8 mouse cellular contexts compared by ENCODE assay signal in the genomic region with DNA sequence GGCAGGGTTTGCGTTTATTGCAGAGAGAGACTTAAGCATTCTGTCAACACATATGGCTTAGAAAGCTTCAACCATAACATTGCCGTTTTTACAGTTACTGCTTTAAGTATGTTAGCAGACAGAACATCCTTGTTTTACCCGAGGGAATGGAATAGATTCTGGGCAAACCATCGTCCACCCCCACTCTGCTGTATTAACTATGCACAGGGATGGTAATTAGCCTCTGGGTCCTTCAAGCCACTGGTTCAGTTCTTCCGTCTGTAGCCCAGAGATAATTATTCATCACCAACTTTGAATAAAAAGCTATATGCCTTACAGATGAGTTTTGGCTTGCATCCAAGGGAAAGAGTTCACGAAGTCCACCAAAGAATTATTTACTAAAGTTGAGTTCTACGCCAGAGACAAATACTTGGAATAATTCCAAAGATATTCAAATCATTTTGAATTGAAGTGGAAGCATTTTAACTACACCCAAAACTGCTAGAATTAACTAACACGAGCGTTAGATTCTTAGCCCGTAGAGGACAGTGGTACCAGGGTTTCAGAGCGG. TPM values are rescaled to one million over a fixed set of nuclear protein-coding genes. Genes with fewer than 3 reads are reported as not detected.
A peak's percentile ranks its signal among the peaks of the same experiment; 100 is the strongest.
DNase-seq lines count a peak whose midpoint lies in the region; ATAC-seq and TF ChIP-seq lines count a peak whose summit lies in the region.

No protein-coding gene starts in this region.

- WGBS in heart, embryonic 11.5 days (ENCODE audit: insufficient replicate concordance): 22% methylated on average over 11 of the region's 11 CpGs
- WGBS in hindbrain, embryonic 10.5 days: 21% methylated on average over 11 of the region's 11 CpGs

- peak overlapping the region; percentile 91 for H3K4me2 ChIP-seq in heart, embryonic 11.5 days

- peak overlapping the region; percentile 85 for H3K4me3 ChIP-seq in heart, embryonic 11.5 days (ENCODE audit: low read depth, low read length)
- peak overlapping the region; percentile 59 to 77 for H3K4me3 ChIP-seq in MEL (ENCODE audit: control insufficient read depth in 1 of 2, insufficient read depth in 1 of 2, low read depth in 2 of 2, low read length in 2 of 2)
- peak overlapping the region; percentile 73 for H3K4me3 ChIP-seq in hindbrain, embryonic 10.5 days

- H3K9me3 ChIP-seq in heart, embryonic 11.5 days (replicated peaks; ENCODE audit: control insufficient read depth, low read length): no peaks in the 10 kb centered on the region
- H3K9me3 ChIP-seq in MEL (replicated peaks; ENCODE audit: insufficient read depth, low read length): no peaks in the 10 kb centered on the region
- H3K9me3 ChIP-seq in hindbrain, embryonic 10.5 days: no peaks in the 10 kb centered on the region

- TF ChIP-seq CTCF in MEL (IDR thresholded peaks at IDR 0.05 in 2 of 3, conservative IDR thresholded peaks at IDR 0.05 in 1 of 3; ENCODE audit: control insufficient read depth in 1 of 3, insufficient read depth in 1 of 3, low read depth in 2 of 3, low read length in 3 of 3, poor library complexity in 1 of 3, severe bottlenecking in 1 of 3): no peak

- H3K27me3 ChIP-seq in heart, embryonic 11.5 days (ENCODE audit: control insufficient read depth, insufficient read depth, low read length): no peaks in the 10 kb centered on the region
- H3K27me3 ChIP-seq in MEL (ENCODE audit: control insufficient read depth in 1 of 2, insufficient read depth in 2 of 2, low read length in 2 of 2): no peaks in the 10 kb centered on the region
- peaks cover 17% of the 10 kb centered on the region for H3K27me3 ChIP-seq in hindbrain, embryonic 10.5 days (ENCODE audit: insufficient read depth, poor library complexity, severe bottlenecking)

- peaks cover 26% of the 10 kb centered on the region for H3K79me2 ChIP-seq in MEL (ENCODE audit: control insufficient read depth, insufficient read depth, low read length, poor library complexity)

- peak in 1 of 2 experiments; percentile 62; a peak in 3 of 4 replicates for TF ChIP-seq EP300 in MEL (IDR thresholded peaks at IDR 0.05; ENCODE audit: low read depth in 1 of 2, low read length in 2 of 2)

- H3K9ac ChIP-seq in heart, embryonic 11.5 days (ENCODE audit: low read depth, low read length): peak overlapping the region; percentile 94
- H3K9ac ChIP-seq in MEL (ENCODE audit: control insufficient read depth, low read depth, low read length, poor library complexity, severe bottlenecking): peak overlapping the region; percentile 60

- no peak for TF ChIP-seq RAD21 in MEL (IDR thresholded peaks at IDR 0.05; ENCODE audit: low read depth, low read length)

- no peak for TF ChIP-seq POLR2A in MEL (IDR thresholded peaks at IDR 0.05; ENCODE audit: control insufficient read depth in 1 of 2, insufficient read depth in 1 of 2, low read depth in 1 of 2, low read length in 2 of 2, poor library complexity in 1 of 2)

- H3K27ac ChIP-seq in heart, embryonic 11.5 days (ENCODE audit: low read depth, low read length): peak overlapping the region; percentile 100
- peak overlapping the region; percentile 85 for H3K27ac ChIP-seq in MEL (ENCODE audit: control insufficient read depth, low read depth, low read length)
- H3K27ac ChIP-seq in hindbrain, embryonic 10.5 days: peak overlapping the region; percentile 100

- no peak for ATAC-seq in heart, embryonic 11.5 days (replicated peaks; ENCODE audit: insufficient number of reproducible peaks, low FRiP score, low TSS enrichment)
- ATAC-seq in megakaryocyte progenitor cell, adult 5-6 weeks (replicated peaks; ENCODE audit: poor library complexity): peak; percentile 35
- ATAC-seq in erythroid progenitor cell, adult 5-6 weeks (replicated peaks; ENCODE audit: low FRiP score, poor library complexity, severe bottlenecking): no peak
- no peak for ATAC-seq in CD4-positive, CD25-positive, alpha-beta regulatory T cell, adult 4 months

- 0 out of 2 replicates have a peak, but pooled peaks cover 5% of the 10 kb centered on the region for H3K4me1 ChIP-seq in heart, embryonic 11.5 days (ENCODE audit: control insufficient read depth, insufficient read depth, low read length)
- H3K4me1 ChIP-seq in MEL (ENCODE audit: control insufficient read depth in 1 of 2, insufficient read depth in 2 of 2, low read length in 2 of 2): peaks cover 0 to 13% of the 10 kb centered on the region in 2 experiments; a peak in 2 of 4 replicates
- H3K4me1 ChIP-seq in hindbrain, embryonic 10.5 days (replicated peaks): peaks cover 36% of the 10 kb centered on the region

- no peak for DNase-seq in heart, postnatal 4 days
- peak; percentile 79 for DNase-seq in MEL (ENCODE audit: low read depth, low spot score)
- no peak for DNase-seq in hindbrain, embryonic 10.5 days (ENCODE audit: low spot score)
- no peak for DNase-seq in layer of hippocampus, adult 9-11 months

- no peaks in the 10 kb centered on the region for H3K36me3 ChIP-seq in heart, embryonic 11.5 days (ENCODE audit: control insufficient read depth, insufficient read depth, low read length)
- H3K36me3 ChIP-seq in MEL (ENCODE audit: control insufficient read depth in 1 of 2, insufficient read depth in 2 of 2, low read length in 2 of 2): peaks cover 0 to 7% of the 10 kb centered on the region in 2 experiments; a peak in 2 of 4 replicates
- H3K36me3 ChIP-seq in hindbrain, embryonic 10.5 days: no peaks in the 10 kb centered on the region

TF ChIP-seq in MEL, 35 proteins besides CTCF, POLR2A, EP300 and RAD21:
- TF ChIP-seq GATA1 (IDR thresholded peaks at IDR 0.05; ENCODE audit: low read depth, low read length): peak; percentile 30; the same call in 1 of the 2 replicates
- no peak for TF ChIP-seq MAX (IDR thresholded peaks at IDR 0.05; ENCODE audit: low read length)
- TF ChIP-seq RCOR1 (IDR thresholded peaks at IDR 0.05; ENCODE audit: low read depth, low read length): 0 out of 2 replicates have a peak, but pooled peaks have one; percentile 10
- no peak for TF ChIP-seq USF1 (IDR thresholded peaks at IDR 0.05; ENCODE audit: low read depth, low read length)
- TF ChIP-seq ZMIZ1 (IDR thresholded peaks at IDR 0.05; ENCODE audit: low read depth, low read length): no peak
- TF ChIP-seq MYB (IDR thresholded peaks at IDR 0.05; ENCODE audit: low read depth, low read length): no peak
- peak; percentile 75; the same call in 1 of the 2 replicates for TF ChIP-seq TBP (IDR thresholded peaks at IDR 0.05; ENCODE audit: low read depth, low read length)
- peak; percentile 34; the same call in 1 of the 2 replicates for TF ChIP-seq ETS1 (IDR thresholded peaks at IDR 0.05; ENCODE audit: low read depth, low read length)
- no peak for TF ChIP-seq ELF1 (IDR thresholded peaks at IDR 0.05; ENCODE audit: low read depth, low read length)
- TF ChIP-seq TCF12 (IDR thresholded peaks at IDR 0.05; ENCODE audit: low read depth, low read length): peak; percentile 66
- TF ChIP-seq SMC3 (IDR thresholded peaks at IDR 0.05; ENCODE audit: low read depth, low read length): no peak
- TF ChIP-seq BHLHE40 (IDR thresholded peaks at IDR 0.05; ENCODE audit: borderline replicate concordance, low read depth, low read length): no peak
- TF ChIP-seq HCFC1 (IDR thresholded peaks at IDR 0.05; ENCODE audit: low read depth, low read length): no peak
- TF ChIP-seq USF2 (IDR thresholded peaks at IDR 0.05; ENCODE audit: borderline replicate concordance in 1 of 2, insufficient read depth in 1 of 2, low read depth in 1 of 2, low read length in 2 of 2): no peak
- no peak for TF ChIP-seq UBTF (IDR thresholded peaks at IDR 0.05; ENCODE audit: borderline replicate concordance, insufficient read depth, low read depth, low read length)
- no peak for TF ChIP-seq MAFK (IDR thresholded peaks at IDR 0.05; ENCODE audit: borderline replicate concordance, low read depth, low read length)
- TF ChIP-seq SIN3A (IDR thresholded peaks at IDR 0.05; ENCODE audit: low read length): peak; percentile 65
- no peak for TF ChIP-seq CHD2 (IDR thresholded peaks at IDR 0.05; ENCODE audit: low read length)
- TF ChIP-seq NELFE (IDR thresholded peaks at IDR 0.05; ENCODE audit: low read depth, low read length): peak; percentile 42
- TF ChIP-seq GABPA (IDR thresholded peaks at IDR 0.05; ENCODE audit: low read depth, low read length): no peak
- TF ChIP-seq MEF2A (IDR thresholded peaks at IDR 0.05; ENCODE audit: extremely low read depth, insufficient replicate concordance, low read depth, low read length, poor library complexity, severe bottlenecking): no peak
- 0 out of 2 replicates have a peak, but pooled peaks have one; percentile 10 for TF ChIP-seq ZNF384 (IDR thresholded peaks at IDR 0.05; ENCODE audit: low read depth, low read length)
- no peak for TF ChIP-seq ZKSCAN1 (IDR thresholded peaks at IDR 0.05; ENCODE audit: low read depth, low read length)
- TF ChIP-seq TAL1 (IDR thresholded peaks at IDR 0.05; ENCODE audit: low read length): peak; percentile 61

RNA-seq across cellular contexts. Expression of a gene that starts 1.6 kb away (rescaled TPM):
- 19.5 and 20.3 TPM in 2 replicates for polyA plus RNA-seq in heart, embryonic 11.5 days (2014; fragmentation: Nextera tagmentation; extraction: Ambion mirVana)
- 10 to 100 TPM; 82.6 to 85.9 TPM for total RNA-seq in heart, postnatal 4 days (2021)
- 15.2 and 20.8 TPM in 2 replicates for total RNA-seq in MEL (2012; rRNA removed)
- polyA plus RNA-seq in MEL (2012; ENCODE audit: insufficient read depth in 1 of 2, insufficient read length in 2 of 2, low read depth in 1 of 2, low replicate concordance in 2 of 2, missing spikeins in 1 of 2): 10 to 100 TPM in 1 of 2 experiments, not detected in 1; 18.6 TPM
- 10.3 and 12.2 TPM in 2 replicates for polyA plus RNA-seq in hindbrain, embryonic 10.5 days (2016; fragmentation: Nextera tagmentation; extraction: Ambion mirVana)
- 86.9 and 96.9 TPM in 2 replicates for total RNA-seq in megakaryocyte progenitor cell, adult 5-6 weeks (2015)
- 72.9 and 92.5 TPM in 2 replicates for total RNA-seq in megakaryocyte progenitor cell, adult 5-6 weeks (2017)
- total RNA-seq in erythroid progenitor cell, adult 5-6 weeks (2015; ENCODE audit: low replicate concordance): 47.4 and 47.6 TPM in 2 replicates
- 34.8 and 37.5 TPM in 2 replicates for total RNA-seq in erythroid progenitor cell, adult 5-6 weeks (2017; ENCODE audit: low replicate concordance)
- polyA plus RNA-seq in CD4-positive, CD25-positive, alpha-beta regulatory T cell, adult 4 months (2017; shearing (Covaris generic)): 10 to 100 TPM; 31.4 to 43.7 TPM
